Mouse (Mus musculus): ENCODE data around the gene Trpc7. TPM values are rescaled to one million over a fixed set of nuclear protein-coding genes. Genes with fewer than 3 reads are reported as not detected.

Gene Trpc7
- polyA plus RNA-seq, 1 experiment from 2014 or later = 0.29 TPM

DNA sequence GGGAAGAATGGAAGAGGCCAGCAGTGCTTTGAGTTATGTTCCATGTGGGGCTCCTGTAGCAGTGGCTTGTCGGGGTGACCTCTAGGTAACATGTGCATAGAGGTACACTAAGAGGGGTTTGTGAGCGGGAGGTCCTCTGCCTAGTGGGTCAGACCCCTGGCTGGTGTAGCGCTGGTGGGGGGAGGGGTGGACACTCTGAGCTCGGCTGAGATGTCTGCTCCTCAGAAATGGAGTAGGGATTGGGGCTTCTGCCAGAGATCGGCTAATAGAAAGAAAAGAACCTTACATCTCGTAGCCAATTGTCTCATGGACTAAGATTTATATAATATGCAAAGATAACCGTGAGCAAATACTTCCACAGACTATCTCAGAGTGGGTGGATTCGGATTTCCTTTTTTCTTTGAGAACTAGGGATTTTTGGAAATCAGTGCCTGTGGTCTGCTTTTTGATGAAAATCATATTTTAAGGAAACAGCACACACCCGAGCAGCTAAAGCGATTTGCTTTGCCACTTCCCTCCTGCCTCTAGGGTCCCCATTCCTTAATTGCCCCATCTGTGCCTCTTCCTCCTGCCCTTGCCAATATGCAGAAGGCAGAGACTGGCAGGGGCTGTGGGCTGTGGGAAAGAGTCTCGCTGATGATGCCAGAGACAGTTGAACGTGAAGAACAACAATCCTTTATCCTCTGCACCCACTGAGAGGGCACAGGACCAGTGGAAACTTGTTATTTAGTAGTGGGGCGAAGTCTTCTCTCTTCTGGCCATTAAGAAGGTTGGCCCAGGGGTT lies 133.2 kb downstream of the Trpc7 start:
- H3K4me3 ChIP-seq (replicated peaks) = no peak overlapping the region
- WGBS = 32% methylated on average over 13 of the region's 13 CpGs
- no peaks in the 10 kb centered on the region for H3K9me3 ChIP-seq (replicated peaks)
- peaks cover 8% of the 10 kb centered on the region; the same call in 1 of the 2 replicates for H3K27me3 ChIP-seq
- H3K27ac ChIP-seq = no peak overlapping the region
- no peak for ATAC-seq (replicated peaks; ENCODE audit: low FRiP score)
- peaks cover 20% of the 10 kb centered on the region for H3K4me1 ChIP-seq
- H3K4me2 ChIP-seq = no peak overlapping the region
- no peak overlapping the region for H3K9ac ChIP-seq
- H3K36me3 ChIP-seq = no peaks in the 10 kb centered on the region

DNA sequence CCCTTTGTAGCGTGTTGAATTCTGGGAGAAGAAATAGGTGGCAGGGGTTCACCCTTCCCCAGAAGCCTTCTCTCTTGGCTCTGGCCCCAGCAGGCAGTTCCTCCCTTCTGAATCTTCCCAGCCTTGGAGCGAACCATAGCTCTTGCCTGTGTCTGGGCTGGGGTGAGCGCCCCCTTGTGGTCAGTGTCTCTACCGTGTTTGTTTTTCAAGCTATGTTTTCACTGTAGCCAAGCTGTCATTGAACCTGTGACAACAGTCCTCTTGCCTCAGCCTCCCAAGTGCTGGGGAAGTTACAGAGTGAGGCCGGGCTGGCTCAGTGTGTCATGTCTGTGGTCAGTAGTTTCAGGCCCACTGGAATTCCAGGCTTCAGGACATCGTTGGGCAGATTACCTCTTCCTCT lies 137.3 kb downstream of the Trpc7 start:
- Histone ChIP-seq H3K36me3 (no peaks in the 10 kb centered on the region), H3K9me3 (replicated peaks) (no peaks in the 10 kb centered on the region), H3K4me1 (peaks cover 9% of the 10 kb centered on the region), H3K4me2 (no peak overlapping the region), H3K9ac (no peak overlapping the region), H3K4me3 (replicated peaks) (no peak overlapping the region), H3K27ac (no peak overlapping the region), H3K27me3 (peaks cover 28% of the 10 kb centered on the region)
- 25% methylated on average over 6 of the region's 6 CpGs for WGBS
- no peak for ATAC-seq (replicated peaks; ENCODE audit: low FRiP score)

DNA sequence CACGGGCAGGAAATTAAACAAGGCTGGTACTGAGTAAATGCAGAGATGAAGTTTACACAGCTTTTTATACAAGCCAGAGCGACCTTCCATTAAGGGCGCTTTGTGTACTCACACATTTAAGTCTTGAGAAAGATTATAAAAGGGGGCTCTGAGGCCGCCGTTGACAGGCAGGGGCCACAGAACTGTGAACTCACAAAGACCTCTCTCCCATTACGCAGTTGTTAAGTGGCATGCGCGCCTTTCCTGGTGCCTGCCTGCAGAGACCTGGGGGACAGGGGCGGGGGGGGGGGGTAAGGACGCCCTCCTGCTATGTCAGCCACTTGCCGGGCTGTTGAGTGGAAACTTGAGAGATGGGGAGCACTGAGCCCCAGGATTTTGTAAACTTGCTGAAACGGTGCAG lies 138.6 kb downstream of the Trpc7 start:
- Histone ChIP-seq H3K4me2 (no peak overlapping the region), H3K27ac (no peak overlapping the region), H3K36me3 (no peaks in the 10 kb centered on the region), H3K4me1 (peaks cover 20% of the 10 kb centered on the region), H3K9ac (no peak overlapping the region), H3K4me3 (replicated peaks) (no peak overlapping the region), H3K9me3 (replicated peaks) (no peaks in the 10 kb centered on the region), H3K27me3 (peaks cover 34% of the 10 kb centered on the region)
- 49% methylated on average over 12 of the region's 12 CpGs for WGBS
- no peak for ATAC-seq (replicated peaks; ENCODE audit: low FRiP score)

DNA sequence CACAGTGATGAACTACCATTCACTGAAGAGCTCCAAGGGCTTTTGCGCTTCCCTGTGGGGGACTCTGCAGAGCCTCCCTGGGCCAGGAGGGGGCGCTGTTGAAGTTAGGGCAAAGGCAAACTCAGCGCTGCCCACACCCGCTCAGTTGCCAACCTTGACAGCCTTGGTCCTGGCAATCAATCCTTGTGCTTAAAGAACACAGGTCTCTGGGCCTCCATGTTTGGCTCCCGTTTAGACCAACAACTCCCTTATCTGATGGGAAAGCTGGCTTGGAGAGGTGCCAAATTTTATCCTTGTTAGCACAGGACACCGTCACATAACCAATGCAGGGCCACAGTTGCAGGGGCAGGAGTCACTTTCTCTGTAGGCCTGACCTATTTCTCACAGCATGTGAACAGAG lies 139.9 kb downstream of the Trpc7 start:
- H3K36me3 ChIP-seq = no peaks in the 10 kb centered on the region
- no peak overlapping the region for H3K4me2 ChIP-seq
- H3K27ac ChIP-seq = no peak overlapping the region
- peaks cover 21% of the 10 kb centered on the region for H3K4me1 ChIP-seq
- 66% methylated on average over 6 of the region's 6 CpGs for WGBS
- no peak overlapping the region for H3K9ac ChIP-seq
- H3K4me3 ChIP-seq (replicated peaks) = no peak overlapping the region
- peaks cover 46% of the 10 kb centered on the region for H3K27me3 ChIP-seq
- ATAC-seq (replicated peaks; ENCODE audit: low FRiP score) = no peak
- H3K9me3 ChIP-seq (replicated peaks) = no peaks in the 10 kb centered on the region

- no peaks in the 10 kb centered on the region for H3K9me3 ChIP-seq (replicated peaks)
- no peak for ATAC-seq (replicated peaks; ENCODE audit: low FRiP score)
These were observed 142.4 kb downstream of the Trpc7 start, which contains the start of gene Gm45623 for GRCm38 (mm10) chr13:56753192-56753951. TSS of gene Gm45623 (minus strand) at chr13:56753827.

DNA sequence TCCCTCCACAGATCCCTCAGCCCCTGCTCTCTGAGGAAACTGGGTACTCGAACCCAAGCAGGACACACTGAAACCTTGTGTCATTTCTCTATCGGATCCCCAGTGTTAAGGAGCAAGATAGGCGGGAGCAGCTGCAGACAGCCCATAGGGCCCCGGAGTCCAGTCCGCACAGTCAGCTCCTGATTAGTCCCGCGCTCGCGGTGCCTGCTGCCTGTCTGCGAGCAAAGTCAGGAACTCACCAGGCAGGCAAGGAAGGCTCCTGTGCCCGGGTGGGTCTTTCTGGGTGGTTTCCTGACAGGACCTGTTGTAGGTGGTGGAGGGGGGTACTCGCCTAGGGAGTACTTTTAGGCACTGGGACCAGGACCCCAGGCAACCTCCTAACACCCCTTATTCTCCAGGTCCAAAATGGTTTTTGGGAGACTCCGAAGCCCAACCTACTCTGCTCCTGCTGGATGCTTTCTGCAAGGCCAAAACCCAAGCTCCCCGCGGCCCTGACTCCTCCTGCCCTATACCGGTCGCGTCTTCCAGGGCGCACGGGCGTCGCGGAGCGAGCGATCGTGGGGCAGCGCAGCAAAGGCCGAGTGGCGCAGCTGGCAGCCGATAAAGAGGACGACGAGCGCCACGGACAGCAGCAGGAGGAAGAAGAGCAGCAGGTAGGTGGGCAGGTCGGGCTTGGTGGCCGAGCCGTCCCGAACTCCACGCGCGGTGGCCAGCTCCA lies 143.2 kb downstream of the Trpc7 start:
- H3K36me3 ChIP-seq = no peaks in the 10 kb centered on the region
- no peak for ATAC-seq (replicated peaks; ENCODE audit: low FRiP score)
- WGBS = 2% methylated on average over 39 of the region's 41 CpGs
- H3K4me2 ChIP-seq = peak overlapping the region; percentile 85
- peaks cover 28% of the 10 kb centered on the region for H3K4me1 ChIP-seq
- no peaks in the 10 kb centered on the region for H3K9me3 ChIP-seq (replicated peaks)
- peak overlapping the region; percentile 19 for H3K9ac ChIP-seq
- H3K4me3 ChIP-seq (replicated peaks) = peak overlapping the region; percentile 43
- H3K27me3 ChIP-seq = peaks cover 59% of the 10 kb centered on the region
- H3K27ac ChIP-seq = no peak overlapping the region

More at GRCm38 (mm10) chr13:56753192-56753951, 142.4 kb downstream of the Trpc7 start, which contains the start of gene Gm45623:
- H3K4me1 ChIP-seq = peaks cover 21% of the 10 kb centered on the region
- H3K27ac ChIP-seq = no peak within 1 kb of the TSS
- no peaks in the 10 kb centered on the region for H3K36me3 ChIP-seq
- peak within 1 kb of the TSS; percentile 19 for H3K9ac ChIP-seq
- H3K4me2 ChIP-seq = peak within 1 kb of the TSS; percentile 85
- H3K4me3 ChIP-seq (replicated peaks) = peak within 1 kb of the TSS; percentile 43
- peaks cover 59% of the 10 kb centered on the region for H3K27me3 ChIP-seq
- 1% methylated on average over 70 of the region's 71 CpGs for WGBS

GRCm38 (mm10) chr13:56751774-56752173 lies 144.0 kb downstream of the Trpc7 start:
- H3K4me3 ChIP-seq (replicated peaks) = no peak overlapping the region
- 42% methylated on average over 5 of the region's 5 CpGs for WGBS

DNA sequence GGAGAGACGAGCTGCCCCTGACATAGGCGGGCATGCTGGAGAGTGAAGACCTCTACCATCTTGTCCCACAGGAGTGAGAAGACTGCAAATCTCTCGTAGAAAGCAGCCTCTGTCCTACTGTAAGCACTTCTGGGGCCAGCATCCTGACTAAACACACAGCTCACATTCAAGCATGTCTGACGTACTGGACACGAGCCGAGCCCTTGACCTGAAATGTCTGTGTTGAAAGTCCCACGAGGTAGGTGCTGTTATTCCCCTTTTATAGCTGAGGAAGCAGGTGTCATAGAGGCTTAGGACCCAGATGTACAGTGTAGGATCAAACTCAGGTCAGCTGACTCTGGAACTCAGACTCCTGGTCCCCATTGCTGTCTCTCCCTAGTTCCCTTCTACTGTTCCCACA lies 146.4 kb downstream of the Trpc7 start:
- no peak for ATAC-seq (replicated peaks; ENCODE audit: low FRiP score)
- Histone ChIP-seq H3K27ac (no peak overlapping the region), H3K9me3 (replicated peaks) (no peaks in the 10 kb centered on the region), H3K36me3 (no peaks in the 10 kb centered on the region), H3K4me1 (peaks cover 32% of the 10 kb centered on the region), H3K27me3 (peaks cover 48% of the 10 kb centered on the region), H3K9ac (no peak overlapping the region), H3K4me3 (replicated peaks) (no peak overlapping the region), H3K4me2 (no peak overlapping the region)
- 76% methylated on average over 7 of the region's 7 CpGs for WGBS

More at GRCm38 (mm10) chr13:56751774-56752173, 144.0 kb downstream of the Trpc7 start:
- H3K36me3 ChIP-seq = no peaks in the 10 kb centered on the region
- H3K4me1 ChIP-seq = peaks cover 34% of the 10 kb centered on the region
- no peak for ATAC-seq (replicated peaks; ENCODE audit: low FRiP score)
- no peak overlapping the region for H3K9ac ChIP-seq
- H3K27me3 ChIP-seq = peaks cover 57% of the 10 kb centered on the region
- H3K9me3 ChIP-seq (replicated peaks) = no peaks in the 10 kb centered on the region
- H3K27ac ChIP-seq = no peak overlapping the region
- H3K4me2 ChIP-seq = no peak overlapping the region

GRCm38 (mm10) chr13:56747554-56747953 lies 148.2 kb downstream of the Trpc7 start:
- Histone ChIP-seq H3K4me2 (no peak overlapping the region), H3K27ac (peak overlapping the region; percentile 15), H3K4me3 (replicated peaks) (no peak overlapping the region), H3K9me3 (replicated peaks) (no peaks in the 10 kb centered on the region), H3K9ac (no peak overlapping the region), H3K36me3 (0 out of 2 replicates have a peak, but pooled peaks cover under 1% of the 10 kb centered on the region), H3K27me3 (peaks cover 30% of the 10 kb centered on the region), H3K4me1 (peaks cover 18% of the 10 kb centered on the region)
- no peak for ATAC-seq (replicated peaks; ENCODE audit: low FRiP score)
- 53% methylated on average over 8 of the region's 8 CpGs for WGBS

DNA sequence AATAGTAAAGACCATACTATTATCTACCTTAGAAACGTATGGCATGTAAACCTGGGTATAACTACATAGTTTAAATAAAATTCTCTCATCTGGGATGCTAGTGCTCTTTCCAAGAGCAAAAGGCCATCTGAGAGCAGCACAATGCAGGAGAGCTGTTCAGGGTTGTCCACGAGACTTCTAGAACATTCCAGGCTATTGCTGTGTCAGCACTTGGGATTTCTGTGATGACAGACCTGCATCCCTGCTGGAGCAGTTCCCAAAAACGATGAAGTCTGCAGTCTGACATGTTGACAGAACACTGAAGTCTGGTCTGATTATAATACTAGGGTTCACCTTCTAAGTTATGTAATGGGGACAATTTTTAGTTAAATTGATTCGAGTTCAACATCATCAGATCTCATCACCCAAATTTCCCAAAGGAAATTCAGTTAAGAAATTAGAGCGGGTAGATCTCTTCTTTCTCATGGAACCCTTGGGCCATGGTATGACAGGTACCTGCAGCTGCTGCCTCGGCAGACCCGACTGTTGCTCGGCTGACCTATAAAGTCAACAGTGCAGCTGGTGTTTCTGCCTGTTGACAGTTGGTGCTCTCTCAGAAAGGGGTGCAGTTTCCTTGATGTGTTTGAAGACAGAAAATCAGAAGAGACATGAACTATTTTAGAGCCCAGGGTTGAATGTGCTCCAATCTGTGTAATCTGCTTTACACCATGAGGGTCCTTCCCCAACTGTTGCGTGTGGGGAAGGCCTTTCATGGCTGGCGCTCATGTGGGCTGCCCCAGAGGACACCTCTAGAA lies 148.9 kb downstream of the Trpc7 start:
- Histone ChIP-seq H3K9ac (no peak overlapping the region), H3K9me3 (replicated peaks) (no peaks in the 10 kb centered on the region), H3K36me3 (peaks cover 7% of the 10 kb centered on the region; the same call in 1 of the 2 replicates), H3K4me3 (replicated peaks) (no peak overlapping the region), H3K4me2 (no peak overlapping the region), H3K27me3 (peaks cover 23% of the 10 kb centered on the region), H3K4me1 (peaks cover 13% of the 10 kb centered on the region), H3K27ac (peak overlapping the region; percentile 15)
- no peak for ATAC-seq (replicated peaks; ENCODE audit: low FRiP score)
- 73% methylated on average over 10 of the region's 10 CpGs for WGBS

DNA sequence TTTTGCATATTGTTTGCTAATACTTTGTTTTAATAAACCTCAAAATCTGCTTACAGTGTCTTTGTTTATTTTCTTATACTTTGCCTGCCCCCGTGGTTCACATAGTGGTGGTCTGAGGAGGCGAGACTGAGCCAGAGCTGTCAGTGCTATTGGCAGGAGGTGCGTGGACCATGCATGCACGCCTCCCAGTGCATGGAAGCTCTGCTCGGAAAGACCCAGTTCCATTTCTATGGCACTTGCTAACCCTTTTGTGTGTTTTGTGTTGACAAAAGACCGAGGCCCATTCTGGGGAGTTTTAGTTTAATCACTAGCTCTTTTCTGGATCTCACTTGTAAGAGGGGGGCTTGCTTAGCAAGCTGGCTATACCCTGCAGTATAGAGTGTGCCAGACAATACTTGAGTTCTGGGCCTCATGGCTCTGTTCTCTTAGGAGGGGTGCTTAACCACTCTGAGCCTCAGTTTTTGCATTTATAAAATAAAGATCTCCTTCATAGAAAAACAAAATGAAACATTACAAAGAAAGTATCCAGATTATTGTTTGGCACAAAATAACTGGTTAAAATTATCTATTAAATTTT lies 153.4 kb downstream of the Trpc7 start:
- Histone ChIP-seq H3K4me2 (no peak overlapping the region), H3K9me3 (replicated peaks) (no peaks in the 10 kb centered on the region), H3K9ac (no peak overlapping the region), H3K4me3 (replicated peaks) (no peak overlapping the region), H3K36me3 (peaks cover 50% of the 10 kb centered on the region), H3K27ac (no peak overlapping the region), H3K27me3 (no peaks in the 10 kb centered on the region), H3K4me1 (peaks cover 4% of the 10 kb centered on the region; the same call in 1 of the 2 replicates)
- no peak for ATAC-seq (replicated peaks; ENCODE audit: low FRiP score)
- 84% methylated on average over 6 of the region's 6 CpGs for WGBS
